Mouse (Mus musculus) hindbrain, embryonic 14.5 days (tissue): ENCODE data around the gene Ocm. TPM values are rescaled to one million over a fixed set of nuclear protein-coding genes. Genes with fewer than 3 reads are reported as not detected.

Experiments used
- ATAC-seq: fragments of 200-750 bp; cut with Nextera tagmentation; 2 replicates; pipeline ENCODE4 v1.8.0; 2017; ENCODE audit warnings: moderate number of reproducible peaks, mild to moderate bottlenecking, moderate TSS enrichment, moderate library complexity; ENCODE audit not compliant: low FRiP score
- DNase-seq: peaks from one replicate; pipeline ENCODE4 v3.0.0-alpha.2; 2015; ENCODE audit warnings: low spot score
- H3K27ac ChIP-seq: fragments of 300-500 bp; sonication (generic); 2 replicates; pipeline ENCODE4 v1.5.1; 2014; ENCODE audit warnings: mild to moderate bottlenecking, moderate library complexity
- H3K27me3 ChIP-seq: fragments of 300-500 bp; sonication (generic); 2 replicates; pipeline ENCODE4 v1.6.1; 2014; ENCODE audit warnings: mild to moderate bottlenecking, low read length, mixed read lengths; ENCODE audit not compliant: control insufficient read depth, insufficient read depth
- H3K36me3 ChIP-seq: fragments of 300-500 bp; sonication (generic); replicated peaks from 2 replicates; pipeline ENCODE4 v1.6.1; 2014; ENCODE audit not compliant: control insufficient read depth, insufficient read depth
- H3K4me1 ChIP-seq: fragments of 300-500 bp; sonication (generic); replicated peaks from 2 replicates; pipeline ENCODE4 v1.6.1; 2014; ENCODE audit warnings: antibody characterized with exemption, low read length, mixed read lengths; ENCODE audit not compliant: control insufficient read depth, insufficient read depth
- H3K4me2 ChIP-seq: fragments of 300-500 bp; sonication (generic); replicated peaks from 2 replicates; pipeline ENCODE4 v1.6.1; 2014; ENCODE audit warnings: mild to moderate bottlenecking, moderate library complexity
- H3K4me3 ChIP-seq: fragments of 300-500 bp; sonication (generic); replicated peaks from 2 replicates; pipeline ENCODE4 v1.5.1; 2014; ENCODE audit warnings: mild to moderate bottlenecking, low read length
- H3K9ac ChIP-seq: fragments of 300-500 bp; sonication (generic); 2 replicates; pipeline ENCODE4 v1.6.1; 2014
- H3K9me3 ChIP-seq: fragments of 300-500 bp; sonication (generic); 2 replicates; pipeline ENCODE4 v1.6.1; 2016; ENCODE audit warnings: low read length; ENCODE audit not compliant: control insufficient read depth
- WGBS: fragments of 180-500 bp; shearing (Covaris S2); extraction: QIAGEN DNeasy Blood & Tissue Kit; methylation state at CpG from one replicate; pipeline ENCODE4 v1.1.7; 2014; 5-methylcytosine and 5-hydroxymethylcytosine counted together
- polyA plus RNA-seq: library from polyadenylated mRNA; unstranded; fragments of >200 nt; fragmentation: Nextera tagmentation; extraction: Ambion mirVana; gene quantifications from 2 replicates; pipeline ENCODE4 v1.2.1, GENCODE M21; 2014

Ocm gene
- polyA plus RNA-seq, 1 experiment from 2014 or later, result not detected

DNA sequence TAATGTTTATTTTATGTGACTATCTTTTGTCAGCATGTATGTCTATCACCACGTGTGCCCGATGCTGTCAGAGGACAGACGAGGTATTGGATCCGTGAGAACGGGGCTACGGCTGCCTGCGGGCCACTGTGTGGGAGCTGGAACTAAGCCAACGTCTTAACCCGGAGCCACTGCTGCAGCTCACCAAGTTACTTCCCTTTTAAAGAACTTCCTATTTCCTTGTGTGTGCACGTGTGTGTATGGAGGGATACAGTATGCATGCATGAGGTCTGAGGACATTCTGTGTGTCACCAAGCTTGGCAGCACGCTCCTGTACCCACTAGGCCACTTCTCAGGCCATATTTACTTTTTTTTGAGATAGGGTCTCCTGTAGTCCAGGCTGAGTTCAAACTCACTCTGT lies 36.4 kb downstream of the Ocm start:
- no peaks in the 10 kb centered on the region for H3K4me1 ChIP-seq
- DNase-seq (no peak), ATAC-seq (no peak)
- H3K27ac ChIP-seq, result no peak overlapping the region
- no peaks in the 10 kb centered on the region for H3K27me3 ChIP-seq
- WGBS, result 85% methylated on average over 11 of the region's 11 CpGs
- no peak overlapping the region for H3K4me3 ChIP-seq
- peaks cover 99% of the 10 kb centered on the region for H3K36me3 ChIP-seq
- H3K9me3 ChIP-seq, result no peaks in the 10 kb centered on the region
- H3K4me2 ChIP-seq, result no peak overlapping the region
- H3K9ac ChIP-seq, result no peak overlapping the region

DNA sequence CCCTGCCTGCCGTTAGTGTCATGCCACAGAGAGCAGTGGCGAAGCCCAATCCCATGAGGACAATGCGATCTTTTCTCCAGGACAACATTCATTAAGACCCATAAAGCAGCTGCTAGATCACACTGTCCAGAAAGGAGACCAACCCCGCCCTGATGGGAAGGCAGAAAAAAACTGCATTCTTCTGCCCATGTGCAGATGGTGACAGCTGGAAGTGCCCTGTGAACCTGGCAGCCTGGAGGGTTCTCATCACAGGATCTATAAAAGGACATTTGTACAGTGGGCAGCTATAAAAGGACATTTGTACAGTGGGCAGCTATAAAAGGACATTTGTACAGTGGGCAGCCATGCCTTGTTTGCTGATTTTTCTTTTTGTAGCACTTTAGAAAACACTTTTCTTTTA lies 37.4 kb downstream of the Ocm start:
- Histone ChIP-seq H3K36me3 (peaks cover 99% of the 10 kb centered on the region), H3K4me3 (no peak overlapping the region)
- WGBS, result 71% methylated on average over 4 of the region's 4 CpGs

DNA sequence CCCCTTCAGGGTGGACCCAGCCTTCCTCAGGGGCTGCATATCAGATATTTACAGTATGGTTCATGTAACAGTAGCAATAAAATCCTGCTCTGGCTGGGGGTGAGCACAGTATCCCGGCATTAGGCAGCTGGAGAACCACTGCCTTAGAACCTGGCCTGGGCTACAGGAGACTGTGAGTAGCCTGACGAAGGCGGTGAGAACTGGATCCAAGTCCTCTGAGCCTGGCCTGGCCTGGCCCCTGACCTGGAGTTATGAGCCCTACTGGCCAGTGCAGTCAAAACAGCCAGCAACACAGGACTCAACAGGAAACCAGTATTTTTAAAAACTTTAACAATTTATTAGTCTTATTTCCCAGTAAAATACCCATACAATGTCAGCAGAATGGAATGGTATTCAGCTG lies 38.9 kb downstream of the Ocm start:
- Histone ChIP-seq H3K27ac (no peak overlapping the region), H3K4me3 (no peak overlapping the region), H3K4me2 (no peak overlapping the region), H3K36me3 (peaks cover 97% of the 10 kb centered on the region), H3K27me3 (no peaks in the 10 kb centered on the region), H3K9me3 (no peaks in the 10 kb centered on the region), H3K4me1 (no peaks in the 10 kb centered on the region), H3K9ac (no peak overlapping the region)
- 95% methylated on average over 3 of the region's 3 CpGs for WGBS
- no peak for ATAC-seq
- no peak for DNase-seq

More for the DNA sequence above, 37.4 kb downstream of the Ocm start:
- Histone ChIP-seq H3K4me2 (no peak overlapping the region), H3K4me1 (no peaks in the 10 kb centered on the region), H3K27ac (no peak overlapping the region), H3K9me3 (no peaks in the 10 kb centered on the region), H3K27me3 (no peaks in the 10 kb centered on the region), H3K9ac (no peak overlapping the region)
- no peak for ATAC-seq
- DNase-seq, result no peak

DNA sequence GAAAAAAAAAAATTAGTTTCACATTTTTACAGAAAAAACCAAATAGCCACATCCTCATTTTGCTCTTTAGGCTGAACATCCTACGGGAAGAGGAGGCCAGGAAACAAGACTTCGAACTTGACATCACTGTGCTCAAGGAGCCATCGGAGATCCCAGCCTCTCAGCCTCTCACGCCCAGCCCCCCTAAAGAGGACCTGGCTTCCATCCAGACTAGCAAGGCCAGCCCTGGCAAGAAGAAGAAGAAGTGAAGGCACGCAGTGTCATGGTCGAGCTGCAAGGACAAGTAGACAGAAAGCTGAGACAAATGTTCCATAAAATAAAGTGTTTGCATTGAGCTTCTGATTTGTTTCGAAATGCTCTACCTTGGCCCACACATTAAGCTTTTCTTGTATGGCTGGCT lies 41.1 kb downstream of the Ocm start:
- Histone ChIP-seq H3K36me3 (peaks cover 75% of the 10 kb centered on the region), H3K27ac (no peak overlapping the region), H3K9ac (no peak overlapping the region), H3K27me3 (no peaks in the 10 kb centered on the region), H3K4me3 (no peak overlapping the region), H3K4me1 (no peaks in the 10 kb centered on the region), H3K9me3 (no peaks in the 10 kb centered on the region), H3K4me2 (no peak overlapping the region)
- 88% methylated on average over 7 of the region's 7 CpGs for WGBS
- ATAC-seq, result no peak
- no peak for DNase-seq

DNA sequence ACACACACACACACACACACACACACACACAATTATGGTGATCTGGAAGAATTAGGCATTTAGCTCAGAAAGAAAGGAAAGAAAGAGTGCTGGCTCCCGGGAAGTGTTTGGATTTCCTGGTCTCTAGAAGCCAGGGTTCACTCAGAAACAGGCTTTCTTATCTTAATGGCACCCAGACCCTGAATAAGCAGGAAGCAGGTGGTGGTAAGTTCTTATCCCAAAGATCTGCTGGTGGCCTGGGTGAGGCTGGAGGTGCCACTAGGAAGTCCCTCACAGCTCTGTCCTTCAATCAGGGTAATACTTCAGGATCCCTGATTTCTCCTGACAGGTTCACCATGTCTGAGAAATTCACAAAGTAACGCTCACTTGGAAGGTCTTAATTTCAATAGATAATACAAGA lies 44.1 kb downstream of the Ocm start:
- no peaks in the 10 kb centered on the region for H3K9me3 ChIP-seq
- no peak overlapping the region for H3K9ac ChIP-seq
- H3K4me3 ChIP-seq, result no peak overlapping the region
- H3K4me1 ChIP-seq, result no peaks in the 10 kb centered on the region
- peaks cover 44% of the 10 kb centered on the region for H3K36me3 ChIP-seq
- H3K27ac ChIP-seq, result no peak overlapping the region
- 90% methylated on average over 2 of the region's 2 CpGs for WGBS
- H3K4me2 ChIP-seq, result no peak overlapping the region
- no peak for ATAC-seq
- no peak for DNase-seq
- H3K27me3 ChIP-seq, result no peaks in the 10 kb centered on the region

DNA sequence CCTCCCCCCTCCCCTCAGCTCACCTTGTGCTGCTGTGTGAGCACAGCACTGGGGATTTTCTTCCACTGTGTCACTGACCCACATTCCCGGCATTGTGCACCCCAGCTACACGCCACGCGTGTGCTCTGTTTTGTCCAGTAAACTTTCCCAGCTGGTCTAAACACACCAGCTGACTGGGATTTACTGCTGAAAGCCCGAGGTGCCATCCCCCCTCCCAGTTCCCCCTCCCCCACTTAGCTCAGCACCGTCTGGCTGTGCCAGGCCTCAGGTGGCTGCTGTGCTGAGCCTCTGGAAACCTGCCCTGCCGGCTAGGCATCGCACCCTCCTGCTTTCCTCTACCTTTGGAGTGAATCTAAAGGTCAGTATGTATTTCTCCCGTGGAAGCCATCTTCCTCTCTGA lies 45.6 kb downstream of the Ocm start:
- H3K36me3 ChIP-seq, result peaks cover 30% of the 10 kb centered on the region
- H3K27ac ChIP-seq, result no peak overlapping the region
- WGBS, result 28% methylated on average over 9 of the region's 9 CpGs
- ATAC-seq (no peak), DNase-seq (no peak)
- H3K9ac ChIP-seq, result no peak overlapping the region
- H3K4me2 ChIP-seq, result no peak overlapping the region
- H3K4me1 ChIP-seq, result no peaks in the 10 kb centered on the region
- H3K27me3 ChIP-seq, result no peaks in the 10 kb centered on the region
- H3K4me3 ChIP-seq, result no peak overlapping the region
- no peaks in the 10 kb centered on the region for H3K9me3 ChIP-seq

DNA sequence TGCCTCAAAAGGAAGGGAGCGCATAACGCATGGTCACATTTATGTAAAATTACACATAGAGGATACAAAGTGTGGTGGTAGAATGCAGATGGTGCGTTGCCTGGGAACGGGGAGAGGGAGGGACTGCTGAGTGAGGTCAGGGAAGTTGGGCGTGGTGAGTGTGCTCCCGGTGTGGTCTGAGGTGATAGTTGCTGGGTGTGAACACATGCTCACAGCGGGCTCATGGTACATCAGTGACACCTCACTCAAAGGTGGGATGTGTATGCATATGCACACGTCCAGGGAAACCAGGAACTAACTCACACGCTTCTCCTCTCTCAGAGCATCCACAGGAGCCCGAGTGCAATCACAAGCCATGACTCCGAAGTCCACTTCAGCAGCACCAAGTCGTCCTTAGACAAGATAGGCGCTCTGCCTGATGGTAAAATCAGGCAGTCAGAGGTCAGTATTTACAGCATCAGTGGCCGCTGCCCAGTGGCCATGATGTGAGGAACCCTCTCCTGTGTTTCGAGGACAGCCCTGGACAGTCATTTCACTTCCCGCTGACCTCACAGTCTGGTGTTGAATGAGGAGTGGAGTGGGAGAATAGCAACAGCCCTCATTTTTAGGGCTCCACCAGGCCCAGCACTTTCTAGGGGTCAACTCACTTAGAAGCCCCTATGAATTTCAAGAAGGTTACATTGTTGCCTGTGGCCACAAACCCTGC lies 49.6 kb downstream of the Ocm start:
- H3K4me2 ChIP-seq, result no peak overlapping the region
- no peaks in the 10 kb centered on the region for H3K9me3 ChIP-seq
- no peak overlapping the region for H3K4me3 ChIP-seq
- H3K9ac ChIP-seq, result no peak overlapping the region
- no peaks in the 10 kb centered on the region for H3K4me1 ChIP-seq
- ATAC-seq (no peak), DNase-seq (no peak)
- no peak overlapping the region for H3K27ac ChIP-seq
- whole genome bisulfite sequencing, result 78% methylated on average over 16 of the region's 16 CpGs
- H3K36me3 ChIP-seq, result no peaks in the 10 kb centered on the region
- H3K27me3 ChIP-seq, result no peaks in the 10 kb centered on the region

DNA sequence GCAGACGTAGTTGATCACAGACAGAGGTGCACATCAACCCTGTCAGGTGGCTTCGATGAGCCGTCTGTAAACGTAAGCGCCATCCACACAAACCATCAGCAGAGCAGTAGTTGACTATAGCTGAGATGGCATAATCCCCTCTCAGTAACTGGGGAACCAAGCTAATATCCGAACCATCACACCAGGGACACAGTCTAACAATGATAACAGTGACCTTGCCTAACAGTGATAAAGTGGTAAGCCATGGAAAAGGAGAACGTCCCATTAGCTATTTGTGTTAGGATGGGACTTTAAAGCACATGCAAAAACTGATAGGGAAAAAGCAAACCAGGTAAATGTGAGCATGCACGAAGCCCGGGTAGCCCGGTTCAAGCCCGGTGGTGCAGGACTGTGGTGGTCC lies 50.2 kb downstream of the Ocm start:
- H3K4me3 ChIP-seq, result no peak overlapping the region
- no peaks in the 10 kb centered on the region for H3K4me1 ChIP-seq
- H3K4me2 ChIP-seq, result no peak overlapping the region
- no peaks in the 10 kb centered on the region for H3K36me3 ChIP-seq
- ATAC-seq, result no peak
- DNase-seq, result no peak
- H3K9ac ChIP-seq, result no peak overlapping the region
- no peaks in the 10 kb centered on the region for H3K9me3 ChIP-seq
- no peak overlapping the region for H3K27ac ChIP-seq
- whole genome bisulfite sequencing, result 91% methylated on average over 11 of the region's 11 CpGs
- H3K27me3 ChIP-seq, result no peaks in the 10 kb centered on the region

DNA sequence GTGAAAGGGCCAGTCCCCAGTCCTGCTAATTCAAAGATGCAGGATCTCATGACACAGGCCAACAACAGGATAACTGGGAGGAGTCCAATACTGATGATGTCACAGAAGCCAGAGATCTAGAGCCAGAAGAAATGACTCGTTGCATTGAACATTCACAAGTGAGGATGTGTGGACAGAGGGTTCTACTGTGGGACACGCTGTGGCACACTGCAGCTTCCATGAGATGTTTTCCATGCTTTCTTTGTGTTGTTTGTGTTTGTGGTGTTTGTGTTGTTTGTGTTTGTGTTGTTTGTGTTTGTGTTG lies 50.9 kb downstream of the Ocm start:
- WGBS, result 73% methylated on average over 2 of the region's 2 CpGs

More for the DNA sequence above, 50.9 kb downstream of the Ocm start:
- Histone ChIP-seq H3K4me2 (no peak overlapping the region), H3K27ac (no peak overlapping the region), H3K36me3 (no peaks in the 10 kb centered on the region), H3K9ac (no peak overlapping the region), H3K27me3 (no peaks in the 10 kb centered on the region), H3K9me3 (no peaks in the 10 kb centered on the region), H3K4me3 (no peak overlapping the region), H3K4me1 (no peaks in the 10 kb centered on the region)
- no peak for ATAC-seq
- DNase-seq, result no peak
